Mouse (Mus musculus) limb, embryonic 11.5 days (tissue): ENCODE measurements around the gene Smim22. TPM values are rescaled to one million over a fixed set of nuclear protein-coding genes. Genes with fewer than 3 reads are reported as not detected.

Source experiments
- ATAC-seq: fragments of 200-750 bp; cut with Nextera tagmentation; 2 replicates; pipeline ENCODE4 v1.8.0; 2017; ENCODE audit warnings: low read depth; ENCODE audit not compliant: insufficient number of reproducible peaks, low FRiP score, low TSS enrichment
- DNase-seq: peaks from one replicate; pipeline ENCODE4 v3.0.0-alpha.2; 2015; ENCODE audit warnings: low spot score
- H3K27ac ChIP-seq: fragments of 300-500 bp; sonication (generic); replicated peaks from 2 replicates; pipeline ENCODE4 v1.5.1; 2014; ENCODE audit warnings: low read depth, mild to moderate bottlenecking, low read length
- H3K27me3 ChIP-seq: fragments of 300-500 bp; sonication (generic); 2 replicates; pipeline ENCODE4 v1.6.1; 2014; ENCODE audit warnings: mild to moderate bottlenecking, low read length, mixed read lengths; ENCODE audit not compliant: control insufficient read depth, insufficient read depth
- H3K36me3 ChIP-seq: fragments of 300-500 bp; sonication (generic); 2 replicates; pipeline ENCODE4 v1.6.1; 2014; ENCODE audit warnings: mild to moderate bottlenecking, low read length, moderate library complexity, mixed read lengths; ENCODE audit not compliant: control insufficient read depth, insufficient read depth
- H3K4me1 ChIP-seq: fragments of 300-500 bp; sonication (generic); 2 replicates; pipeline ENCODE4 v1.6.1; 2014; ENCODE audit warnings: low read length, mixed read lengths; ENCODE audit not compliant: control insufficient read depth, insufficient read depth
- H3K4me2 ChIP-seq: fragments of 300-500 bp; sonication (generic); 2 replicates; pipeline ENCODE4 v1.6.1; 2014; ENCODE audit warnings: low read depth, mild to moderate bottlenecking, moderate library complexity; ENCODE audit not compliant: severe bottlenecking
- H3K4me3 ChIP-seq: fragments of 300-500 bp; sonication (generic); 2 replicates; pipeline ENCODE4 v1.5.1; 2014; ENCODE audit warnings: low read depth, low read length
- H3K9ac ChIP-seq: fragments of 300-500 bp; sonication (generic); 2 replicates; pipeline ENCODE4 v1.6.1; 2014; ENCODE audit warnings: mild to moderate bottlenecking, low read length
- H3K9me3 ChIP-seq: fragments of 300-500 bp; sonication (generic); 2 replicates; pipeline ENCODE4 v1.6.1; 2016; ENCODE audit warnings: low read length; ENCODE audit not compliant: control insufficient read depth
- WGBS: fragments of 180-500 bp; shearing (Covaris S2); extraction: QIAGEN DNeasy Blood & Tissue Kit; methylation state at CpG from one replicate; pipeline ENCODE4 v1.1.7; 2014; 5-methylcytosine and 5-hydroxymethylcytosine counted together
- polyA plus RNA-seq: library from polyadenylated mRNA; unstranded; fragments of >200 nt; fragmentation: Nextera tagmentation; extraction: Ambion mirVana; gene quantifications from 2 replicates; pipeline ENCODE4 v1.2.1, GENCODE M21; 2014

Gene Smim22
- polyA plus RNA-seq, 1 experiment from 2014 or later, result 0.76 TPM

- 90% methylated on average over 5 of the region's 5 CpGs for WGBS
- Histone ChIP-seq H3K27ac (no peak overlapping the region), H3K4me3 (no peak overlapping the region), H3K9ac (no peak overlapping the region), H3K4me1 (no peaks in the 10 kb centered on the region), H3K36me3 (no peaks in the 10 kb centered on the region), H3K27me3 (no peaks in the 10 kb centered on the region), H3K9me3 (no peaks in the 10 kb centered on the region), H3K4me2 (no peak overlapping the region)
- DNase-seq, result no peak
- ATAC-seq, result no peak
These were observed 37.8 kb upstream of the Smim22 start for GRCm38 (mm10) chr16:4969055-4969843.

GRCm38 (mm10) chr16:4971626-4972025, 35.5 kb upstream of the Smim22 start:
- no peaks in the 10 kb centered on the region for H3K36me3 ChIP-seq
- 0 out of 2 replicates have a peak overlapping the region, but pooled peaks have one; percentile 22 for H3K9ac ChIP-seq
- H3K4me1 ChIP-seq, result no peaks in the 10 kb centered on the region
- ATAC-seq (no peak), DNase-seq (no peak)
- no peak overlapping the region for H3K4me3 ChIP-seq
- H3K9me3 ChIP-seq, result no peaks in the 10 kb centered on the region
- H3K4me2 ChIP-seq, result no peak overlapping the region
- no peak overlapping the region for H3K27ac ChIP-seq
- no peaks in the 10 kb centered on the region for H3K27me3 ChIP-seq
- 73% methylated on average over 4 of the region's 4 CpGs for WGBS

- no peaks in the 10 kb centered on the region for H3K36me3 ChIP-seq
- DNase-seq (no peak), ATAC-seq (no peak)
- H3K27me3 ChIP-seq, result no peaks in the 10 kb centered on the region
- no peaks in the 10 kb centered on the region for H3K4me1 ChIP-seq
- H3K9me3 ChIP-seq, result no peaks in the 10 kb centered on the region
- no peak overlapping the region for H3K4me3 ChIP-seq
- 84% methylated on average over 5 of the region's 5 CpGs for WGBS
- no peak overlapping the region for H3K9ac ChIP-seq
- no peak overlapping the region for H3K27ac ChIP-seq
- no peak overlapping the region for H3K4me2 ChIP-seq
These were observed 32.6 kb upstream of the Smim22 start for GRCm38 (mm10) chr16:4974521-4974920.

- Histone ChIP-seq H3K4me2 (no peak overlapping the region), H3K27ac (no peak overlapping the region), H3K4me3 (no peak overlapping the region), H3K9ac (no peak overlapping the region), H3K4me1 (no peaks in the 10 kb centered on the region), H3K36me3 (no peaks in the 10 kb centered on the region), H3K27me3 (no peaks in the 10 kb centered on the region), H3K9me3 (no peaks in the 10 kb centered on the region)
- 91% methylated on average over 2 of the region's 2 CpGs for WGBS
- ATAC-seq, result no peak
- no peak for DNase-seq
These were observed 30.9 kb upstream of the Smim22 start for GRCm38 (mm10) chr16:4976180-4976579.

DNA sequence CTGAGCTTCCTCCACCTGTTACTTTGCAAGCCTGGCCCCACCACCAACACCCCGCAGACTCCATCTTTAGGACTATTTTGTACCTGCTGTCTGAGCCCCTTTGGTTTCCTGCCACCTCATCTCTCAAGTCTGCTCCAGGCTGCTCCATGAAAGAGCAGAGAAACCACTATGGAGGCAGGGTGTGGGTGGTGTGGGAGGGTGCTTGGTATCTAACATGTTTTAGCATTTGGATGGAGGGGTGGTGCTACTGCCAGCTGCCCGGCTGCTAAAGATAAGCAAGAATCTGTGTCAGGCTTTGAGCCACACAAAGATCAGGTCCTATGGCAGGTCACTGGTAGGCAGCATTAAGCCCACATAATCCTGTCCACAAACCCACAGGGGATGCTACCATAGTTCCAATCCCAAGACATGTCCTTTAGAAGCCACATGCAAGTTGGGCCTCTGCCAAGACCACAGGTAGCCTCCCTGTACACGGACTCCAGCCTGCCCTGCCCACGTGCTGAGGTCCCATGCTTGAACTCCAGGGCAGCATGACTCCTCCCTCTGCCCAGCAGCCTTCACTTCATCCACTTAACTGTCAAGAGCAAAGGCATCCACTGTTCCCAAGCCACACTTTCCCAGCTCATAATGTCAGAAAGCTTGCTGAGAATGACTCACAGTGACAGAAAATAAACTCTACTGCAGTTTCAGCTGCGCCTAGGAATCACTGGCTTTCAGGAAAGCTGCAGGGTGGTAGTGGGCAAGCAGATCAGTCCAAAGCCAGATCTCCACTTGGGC, 28.6 kb upstream of the Smim22 start:
- ATAC-seq (no peak), DNase-seq (no peak)
- no peak overlapping the region for H3K4me2 ChIP-seq
- no peak overlapping the region for H3K4me3 ChIP-seq
- no peaks in the 10 kb centered on the region for H3K9me3 ChIP-seq
- H3K36me3 ChIP-seq, result no peaks in the 10 kb centered on the region
- no peak overlapping the region for H3K9ac ChIP-seq
- 72% methylated on average over 5 of the region's 5 CpGs for WGBS
- H3K27ac ChIP-seq, result no peak overlapping the region
- no peaks in the 10 kb centered on the region for H3K4me1 ChIP-seq
- H3K27me3 ChIP-seq, result no peaks in the 10 kb centered on the region

DNA sequence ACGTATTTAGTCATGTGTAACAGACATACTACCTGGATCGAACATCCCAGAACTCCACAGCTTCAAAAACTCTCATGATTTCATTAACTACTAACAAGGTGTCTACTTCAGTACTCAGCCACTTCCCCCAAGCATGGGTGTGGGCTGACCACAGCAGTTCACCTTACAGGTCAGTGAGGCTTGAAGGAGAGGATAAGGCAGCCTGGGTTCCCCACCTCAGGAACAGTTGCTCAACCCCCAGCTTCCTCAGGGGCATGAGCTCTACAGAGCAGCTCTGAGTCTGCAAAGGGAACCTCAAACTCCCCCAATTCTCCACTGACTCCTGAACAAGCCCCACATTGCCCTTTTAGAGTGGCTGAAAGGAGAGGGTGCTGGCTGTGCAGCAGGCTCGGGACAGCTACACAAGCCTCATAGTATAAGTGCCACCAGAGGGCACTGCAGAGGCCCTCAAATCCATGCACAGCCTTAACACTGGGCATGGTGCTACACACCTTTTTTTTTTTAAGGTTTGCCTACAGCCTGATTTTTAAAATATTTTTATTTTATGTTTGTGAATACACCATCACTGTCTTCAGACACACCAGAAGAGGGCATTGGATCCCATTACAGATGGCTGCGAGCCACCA, 27.2 kb upstream of the Smim22 start:
- Histone ChIP-seq H3K4me2 (no peak overlapping the region), H3K4me3 (no peak overlapping the region), H3K27ac (no peak overlapping the region), H3K9me3 (no peaks in the 10 kb centered on the region), H3K36me3 (no peaks in the 10 kb centered on the region), H3K4me1 (no peaks in the 10 kb centered on the region), H3K27me3 (no peaks in the 10 kb centered on the region), H3K9ac (no peak overlapping the region)
- WGBS, result 77% methylated on average over 4 of the region's 4 CpGs
- DNase-seq (peak; percentile 40), ATAC-seq (no peak)

DNA sequence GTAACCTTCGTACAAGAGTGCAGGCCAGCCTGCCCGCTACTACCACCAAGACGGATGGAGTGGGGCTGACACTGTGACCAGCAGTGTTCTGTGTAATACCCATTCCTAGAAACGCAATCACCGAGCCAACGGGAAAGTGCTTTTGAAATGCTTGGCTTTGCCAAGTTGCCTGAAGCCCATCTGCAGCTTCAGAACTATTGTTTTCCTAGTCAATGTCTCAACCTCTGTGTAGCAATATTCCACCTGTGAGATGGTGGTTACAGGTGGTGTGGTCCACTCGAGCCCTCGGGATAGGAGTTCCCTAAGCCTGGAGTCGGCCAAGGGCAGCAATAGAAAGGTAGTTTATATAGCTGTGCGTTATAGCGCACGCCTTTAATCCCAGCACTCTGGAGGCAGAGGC, 22.4 kb upstream of the Smim22 start:
- Histone ChIP-seq H3K4me3 (no peak overlapping the region), H3K27ac (no peak overlapping the region), H3K27me3 (no peaks in the 10 kb centered on the region), H3K9ac (no peak overlapping the region), H3K9me3 (no peaks in the 10 kb centered on the region), H3K4me2 (no peak overlapping the region), H3K36me3 (no peaks in the 10 kb centered on the region), H3K4me1 (no peaks in the 10 kb centered on the region)
- DNase-seq (no peak), ATAC-seq (no peak)
- WGBS, result 91% methylated on average over 12 of the region's 12 CpGs

DNA sequence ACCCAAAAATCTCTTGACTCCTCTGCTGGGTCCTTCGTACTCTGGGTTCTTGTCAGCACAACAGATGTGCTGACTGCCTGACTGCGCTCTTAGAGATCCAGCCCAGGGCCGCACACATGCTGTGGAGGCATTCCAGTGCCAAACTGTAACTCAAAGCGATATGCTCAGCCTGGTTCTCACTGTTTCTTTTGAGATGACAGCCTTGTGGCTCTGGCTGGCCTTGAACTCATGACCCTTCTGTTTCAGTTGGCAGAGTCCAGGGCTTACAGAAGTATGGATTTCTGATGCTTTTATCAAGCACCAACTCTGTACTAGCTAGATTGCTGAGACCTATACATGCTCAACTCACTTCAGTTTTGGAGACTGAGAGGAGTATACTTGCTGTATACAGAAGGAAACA, 13.8 kb upstream of the Smim22 start:
- WGBS, result 86% methylated on average over 4 of the region's 4 CpGs
- no peak for DNase-seq
- no peak overlapping the region for H3K9ac ChIP-seq
- no peak overlapping the region for H3K27ac ChIP-seq
- H3K9me3 ChIP-seq, result no peaks in the 10 kb centered on the region
- no peaks in the 10 kb centered on the region for H3K27me3 ChIP-seq
- no peak overlapping the region for H3K4me3 ChIP-seq
- H3K4me2 ChIP-seq, result no peak overlapping the region
- H3K36me3 ChIP-seq, result no peaks in the 10 kb centered on the region
- no peak for ATAC-seq
- 0 out of 2 replicates have a peak, but pooled peaks cover 3% of the 10 kb centered on the region for H3K4me1 ChIP-seq
